Mouse (Mus musculus) induced T-regulatory cell, adult 2 months (primary cell): ENCODE measurements around the gene Gm20489.
A peak's percentile ranks its signal among the peaks of the same experiment; 100 is the strongest.

Experiments
- DNase-seq: peaks from one replicate; pipeline ENCODE4 v3.0.0-alpha.2; 2012; ENCODE audit warnings: low read depth

The Gm20489 gene

DNA sequence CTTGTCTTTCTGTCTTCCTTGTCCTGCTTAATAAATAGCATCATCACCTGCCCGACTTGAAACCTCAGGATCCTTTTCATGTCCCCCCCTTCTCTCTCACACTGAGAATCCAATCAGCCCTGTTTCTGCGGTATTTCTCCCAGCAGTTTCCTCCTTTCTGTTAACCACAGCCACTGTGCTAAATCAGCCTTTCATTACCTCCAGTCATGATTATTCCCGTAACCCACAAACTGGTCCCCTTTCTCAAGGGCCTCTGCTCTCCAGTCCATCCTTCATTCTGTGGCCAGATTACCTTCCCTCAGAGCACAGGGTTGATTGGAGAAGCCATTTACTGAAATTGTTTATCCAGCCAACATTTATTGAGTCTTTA is at the start of gene Gm20489:
Gene Gm20489 (minus strand): TSS at position 269 of the 370 bp plus-strand sequence.
- no peak for DNase-seq

DNA sequence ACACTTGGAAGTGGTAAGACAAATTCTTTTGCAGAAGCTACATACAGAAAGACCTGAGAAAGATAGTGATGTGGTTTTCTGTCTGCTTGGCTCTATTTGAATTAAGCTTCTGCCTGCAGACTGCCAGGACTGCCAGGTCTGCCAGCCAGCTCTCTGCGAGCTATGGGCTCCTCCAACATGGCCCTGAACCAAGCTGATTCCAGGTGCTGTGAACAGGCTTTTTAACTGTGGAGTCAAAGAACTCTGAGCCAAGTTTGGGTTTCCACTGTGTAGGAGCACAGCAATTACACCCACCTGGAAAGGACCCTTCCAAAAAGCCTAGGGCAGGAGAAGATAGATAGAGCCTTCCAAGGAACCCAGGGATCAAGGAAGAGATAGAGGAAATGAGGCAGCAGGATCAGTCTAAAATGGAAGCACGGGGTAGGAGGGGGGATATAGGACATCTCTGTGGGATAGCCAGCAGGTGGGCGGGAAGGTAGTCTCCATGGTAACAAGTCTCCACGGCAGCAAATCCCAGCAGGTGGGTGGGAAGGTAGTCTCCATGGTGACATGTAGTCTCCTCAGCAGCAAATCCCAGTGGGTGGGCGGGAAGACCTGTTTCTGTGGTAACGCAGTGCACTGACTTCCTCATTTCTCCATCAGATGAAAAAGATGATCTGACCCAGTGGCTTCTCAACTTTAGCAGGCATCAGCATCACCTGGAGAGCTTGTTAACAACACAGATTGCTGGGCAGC is 45.0 kb upstream of the Gm20489 start:
- DNase-seq, result no peak

DNA sequence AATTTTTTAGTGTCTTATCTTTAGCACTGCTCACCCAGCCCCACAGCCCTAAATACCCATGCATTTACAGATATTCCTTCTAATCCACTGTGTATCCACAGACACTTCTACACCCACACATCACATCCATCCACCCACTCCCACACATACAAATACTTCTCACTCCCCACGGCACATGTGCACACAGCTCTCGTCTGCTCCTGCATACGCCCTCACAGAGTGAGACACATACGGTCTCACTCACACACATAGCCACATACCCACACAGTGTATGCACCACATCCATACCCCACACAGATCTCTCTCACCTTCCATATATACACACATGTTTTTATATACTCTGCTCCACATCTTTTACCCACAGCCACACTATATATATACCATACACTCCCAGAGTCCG is 40.5 kb upstream of the Gm20489 start:
- no peak for DNase-seq

DNA sequence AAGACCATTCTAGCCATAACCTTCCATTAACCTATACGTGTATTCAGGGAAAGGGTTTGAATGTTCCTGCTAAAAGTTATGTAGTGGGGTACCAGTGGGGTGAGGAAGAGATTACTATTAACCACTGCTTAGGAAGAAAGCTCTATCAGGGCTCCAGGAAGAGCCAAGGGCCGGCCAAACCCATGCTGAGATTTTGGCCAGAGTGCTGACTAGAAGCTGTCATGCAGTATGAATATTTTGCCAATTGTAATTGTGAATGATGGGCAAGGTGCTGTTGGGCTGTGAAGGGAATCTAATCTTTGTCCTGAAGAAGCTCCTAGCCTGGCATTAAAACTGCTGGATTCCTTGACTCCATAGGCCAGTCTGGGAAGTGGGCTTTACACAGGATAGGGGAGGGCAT is 35.8 kb upstream of the Gm20489 start:
- DNase-seq, result no peak

DNA sequence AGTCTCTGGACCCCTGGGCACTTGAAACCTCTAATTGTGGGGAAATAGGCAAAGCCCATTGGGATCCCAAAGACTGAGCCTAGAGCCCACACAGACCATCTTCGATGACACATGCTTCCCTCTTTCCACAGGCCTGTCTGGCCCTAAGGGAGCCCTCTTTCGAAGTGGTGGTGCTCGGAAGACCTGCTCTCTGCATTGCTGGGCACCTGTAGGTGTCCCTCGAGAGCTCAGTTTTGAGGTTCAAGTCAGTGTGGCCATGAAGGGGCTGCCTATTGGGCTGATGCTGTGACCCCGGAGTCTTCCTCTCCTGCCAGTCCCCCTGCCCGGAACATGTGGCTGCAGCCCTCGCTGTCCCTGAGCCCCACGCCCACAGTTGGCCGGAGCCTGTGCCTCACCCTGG is 32.8 kb upstream of the Gm20489 start:
- no peak for DNase-seq

DNA sequence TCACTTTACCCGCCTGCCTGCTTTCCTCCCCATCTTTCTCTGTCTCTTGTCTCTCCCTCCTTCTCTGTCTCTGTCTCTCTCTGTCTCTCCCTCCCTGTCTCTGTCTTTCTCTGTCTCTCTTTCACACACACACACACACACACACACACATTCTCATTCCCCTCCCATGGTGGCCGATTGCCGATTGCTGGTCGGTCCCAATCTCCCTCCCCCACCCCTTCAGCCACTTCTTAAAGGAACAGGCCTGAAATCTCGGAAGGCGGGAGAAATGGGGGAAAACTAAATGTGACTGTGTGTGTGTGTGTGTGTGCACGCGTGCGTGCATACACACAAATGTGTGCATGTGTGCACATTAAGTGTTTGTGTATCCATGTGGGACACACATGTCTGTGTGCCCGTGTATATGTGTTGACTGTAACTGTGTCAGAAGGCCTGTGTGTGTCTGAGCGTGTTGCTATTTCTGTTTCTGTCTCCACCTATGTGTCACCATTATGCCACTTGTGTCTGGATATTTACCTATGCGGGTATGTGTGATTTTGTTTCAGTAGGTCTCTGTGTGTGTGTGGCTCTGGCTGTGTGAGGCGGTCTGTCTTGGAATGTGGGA is 31.7 kb upstream of the Gm20489 start:
- DNase-seq, result no peak

DNA sequence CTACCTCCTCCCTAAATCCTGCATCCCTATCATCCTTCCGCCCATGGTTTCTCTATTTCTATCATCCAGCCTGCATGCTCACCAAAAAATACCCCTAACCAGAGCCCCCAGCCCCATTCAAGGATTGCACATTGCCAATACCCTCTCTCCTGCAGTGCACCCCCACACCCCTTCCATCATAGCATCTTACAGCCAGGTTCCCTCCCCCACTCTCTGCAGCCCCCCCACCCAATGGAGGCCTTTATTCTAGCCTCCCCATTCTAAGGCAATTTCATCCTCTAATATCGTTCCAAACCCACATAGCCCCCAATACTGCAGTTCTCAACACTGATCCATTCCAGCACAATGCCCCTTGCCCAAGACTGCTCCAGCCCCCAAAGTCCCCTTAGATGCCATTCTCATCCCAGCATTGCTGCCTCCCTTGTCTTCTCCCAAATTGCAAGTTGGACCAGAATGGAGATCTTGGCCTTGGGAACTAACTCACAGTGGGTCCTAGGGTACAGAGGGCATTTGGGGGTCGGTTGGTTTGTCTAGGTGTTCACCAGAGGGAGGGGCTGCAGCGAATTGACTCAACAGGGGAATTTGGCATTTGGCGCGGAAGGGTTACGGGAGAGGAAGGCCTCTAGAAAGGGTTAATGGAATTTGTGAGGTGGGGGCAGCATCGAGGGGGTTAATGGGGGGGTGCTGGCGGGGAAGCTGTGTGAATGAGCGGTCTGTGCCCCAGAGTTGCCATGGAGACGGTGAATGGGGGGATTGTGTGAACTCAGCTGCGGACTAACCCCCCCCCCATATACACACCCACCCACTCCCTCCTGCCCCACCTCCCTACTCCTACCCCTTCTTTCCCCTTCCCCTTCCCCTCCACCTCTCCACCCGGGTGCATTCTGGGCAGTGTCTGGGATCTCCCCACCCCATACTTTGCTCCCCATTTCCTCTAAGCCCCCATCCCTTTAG is 30.9 kb upstream of the Gm20489 start:
- DNase-seq, result no peak

DNA sequence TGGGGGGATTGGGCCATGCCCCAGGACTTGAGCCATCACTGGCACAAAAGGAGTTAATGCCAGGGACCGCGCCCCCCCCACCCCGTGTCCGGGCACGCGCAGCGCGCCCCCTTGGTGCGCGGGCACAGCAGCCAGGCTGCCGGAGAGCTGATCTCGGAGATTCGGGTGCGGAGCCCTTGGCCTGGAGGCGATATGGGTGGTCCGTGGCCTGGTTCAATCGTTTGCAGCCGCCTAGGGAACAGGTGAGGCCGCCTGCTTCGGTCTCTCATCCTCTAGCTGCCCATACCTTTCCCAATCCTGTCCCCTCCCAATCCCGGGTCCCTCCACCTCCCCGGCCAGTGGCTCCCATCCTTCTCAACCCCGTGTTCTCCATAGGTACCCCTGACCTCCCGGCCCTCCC is 30.2 kb upstream of the Gm20489 start, which contains the start of gene Nlgn3:
Gene Nlgn3 (plus strand): TSS at position 114 of the 400 bp plus-strand sequence.
- no peak for DNase-seq

DNA sequence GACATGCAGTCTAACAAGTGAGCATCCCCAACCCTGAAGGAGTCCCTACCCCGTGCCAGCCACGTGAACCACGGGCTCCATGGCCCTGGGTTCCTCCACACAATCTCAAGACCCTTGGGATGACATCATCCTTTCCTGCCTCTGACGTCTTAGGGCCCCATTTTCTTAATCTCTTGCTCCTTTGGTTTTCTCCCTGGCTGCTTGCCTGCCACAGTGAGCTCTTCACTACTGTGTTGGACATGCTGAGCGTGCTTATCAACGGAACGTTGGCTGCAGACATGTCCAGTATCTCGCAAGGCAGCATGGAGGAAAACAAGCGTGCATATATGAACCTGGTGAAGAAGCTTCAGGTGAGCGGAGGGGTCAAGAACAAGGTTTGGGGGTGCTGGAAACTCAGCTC is 21.3 kb upstream of the Gm20489 start:
- DNase-seq, result no peak

DNA sequence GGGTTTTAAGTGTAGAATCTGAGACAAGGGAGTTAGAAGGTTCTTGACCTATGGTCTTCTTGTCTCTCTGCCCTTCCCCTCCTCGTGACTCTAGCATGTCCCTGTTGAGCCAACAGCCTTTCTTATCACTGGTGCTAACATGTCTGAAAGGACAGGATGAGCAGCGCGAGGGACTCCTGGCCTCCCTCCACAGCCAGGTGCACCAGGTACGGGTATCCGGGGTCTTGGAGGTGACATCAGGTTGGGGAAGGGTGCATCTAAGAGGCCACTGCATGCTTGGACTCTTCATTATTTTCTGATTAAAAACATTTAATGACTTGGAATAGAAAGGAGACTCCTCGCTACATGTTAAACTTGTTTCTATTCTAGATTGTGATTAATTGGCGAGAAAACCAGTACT is 20.2 kb upstream of the Gm20489 start:
- DNase-seq, result no peak

DNA sequence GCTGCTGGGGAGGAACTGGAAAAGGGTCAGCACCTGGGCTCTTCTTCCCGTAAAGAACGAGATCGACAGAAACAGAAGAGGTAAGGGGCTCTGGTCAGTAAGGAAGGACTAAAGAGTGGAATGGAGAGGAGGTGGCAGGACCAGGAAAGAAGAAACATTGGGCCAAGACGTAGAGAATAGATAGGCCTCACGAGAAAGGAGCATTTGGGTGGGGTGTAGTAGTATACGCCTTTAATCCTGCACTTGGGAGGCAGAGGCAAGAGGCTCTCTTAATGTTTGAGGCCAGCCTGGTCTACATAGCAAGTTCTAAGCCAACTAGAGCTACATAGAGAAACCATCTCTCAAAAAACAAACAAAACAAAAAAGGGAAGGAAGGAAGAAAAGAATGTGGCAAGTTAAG is 19.6 kb upstream of the Gm20489 start:
- no peak for DNase-seq

DNA sequence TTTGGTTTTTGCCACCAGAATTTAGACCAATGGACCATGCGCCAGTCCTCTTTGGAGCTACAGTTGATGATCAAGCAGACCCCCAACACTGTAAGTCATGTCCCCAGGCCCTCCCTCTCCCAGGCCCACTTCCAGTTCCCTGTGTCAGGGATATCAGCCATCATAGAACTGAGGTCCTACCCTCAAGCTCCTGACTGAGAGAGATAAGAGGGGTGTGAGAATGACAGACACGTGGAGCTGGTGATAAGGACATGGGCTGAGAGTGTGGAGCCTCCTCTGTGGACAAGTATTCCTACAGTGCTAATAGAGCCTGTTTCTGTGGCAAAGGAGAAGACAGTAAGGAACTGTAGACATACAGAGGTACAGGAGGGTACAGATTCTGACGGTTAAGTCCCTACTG is 18.7 kb upstream of the Gm20489 start:
- DNase-seq, result no peak

DNA sequence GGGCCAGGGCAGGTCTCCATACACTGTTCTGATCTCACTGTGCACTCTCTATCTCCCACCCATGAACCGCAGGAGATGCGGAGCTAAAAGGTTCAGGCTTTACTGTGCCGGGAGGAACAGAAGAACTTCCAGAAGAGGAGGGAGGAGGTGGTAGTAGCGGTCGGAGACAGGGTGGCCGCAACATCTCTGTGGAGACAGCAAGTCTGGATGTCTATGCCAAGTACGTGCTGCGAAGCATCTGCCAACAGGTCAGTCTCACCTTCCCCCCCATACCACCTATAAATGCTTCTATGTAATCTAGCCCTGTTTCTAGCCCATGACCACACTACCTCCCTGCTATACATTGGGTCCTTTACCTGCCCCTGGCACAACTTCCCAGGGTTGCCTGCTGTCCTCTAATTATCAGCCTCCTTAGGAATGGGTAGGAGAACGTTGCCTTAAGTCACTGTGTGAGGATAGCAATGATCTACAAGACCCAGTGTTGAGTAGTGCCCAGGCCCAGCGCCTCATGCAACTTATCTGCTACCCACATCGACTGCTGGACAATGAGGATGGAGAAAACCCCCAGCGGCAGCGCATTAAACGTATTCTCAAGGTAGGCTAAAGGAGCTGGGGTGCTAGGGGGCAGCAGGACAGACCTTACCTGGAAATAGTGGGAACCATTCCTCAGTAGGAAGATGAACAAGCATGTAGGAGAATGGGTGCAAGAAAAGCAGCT is 17.3 kb upstream of the Gm20489 start:
- DNase-seq, result no peak

DNA sequence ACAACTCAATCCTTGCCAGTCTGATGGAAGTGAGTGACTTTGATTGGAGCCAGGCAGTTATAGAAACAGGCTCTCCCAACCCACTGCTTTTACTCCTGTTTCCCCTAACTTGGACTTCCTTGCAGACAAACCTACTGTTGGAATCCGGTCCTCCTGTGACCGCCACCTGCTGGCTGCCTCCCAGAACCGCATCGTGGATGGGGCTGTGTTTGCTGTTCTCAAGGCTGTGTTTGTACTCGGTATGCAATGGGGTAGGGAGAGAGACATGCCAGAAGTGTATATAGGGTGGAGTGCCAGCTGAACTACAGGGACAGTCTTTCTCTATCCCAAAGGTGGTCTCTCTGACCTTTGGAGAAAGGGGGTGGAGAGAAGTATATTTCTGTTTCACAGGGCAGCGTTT is 16.7 kb upstream of the Gm20489 start:
- peak; percentile 76 for DNase-seq

DNA sequence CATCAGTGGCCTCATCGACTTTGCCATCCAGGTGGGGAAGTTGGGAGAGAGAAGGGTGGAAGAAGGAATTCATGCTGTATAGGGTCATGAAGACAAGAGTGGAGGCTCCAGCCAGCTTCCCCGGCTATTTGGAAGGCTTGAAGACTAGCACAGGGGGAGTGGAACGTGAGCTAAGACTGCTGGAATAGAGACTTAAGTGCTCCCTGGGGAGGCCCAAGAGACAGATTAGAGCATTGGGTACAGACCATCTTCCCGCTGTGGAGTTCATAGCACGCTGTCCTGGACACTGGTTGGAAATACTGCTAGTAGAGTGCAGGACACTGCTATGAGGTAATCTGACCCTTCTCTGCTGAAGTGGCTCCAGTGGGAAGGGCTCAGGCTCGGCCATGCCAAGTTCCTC is 14.0 kb upstream of the Gm20489 start:
- DNase-seq, result no peak

DNA sequence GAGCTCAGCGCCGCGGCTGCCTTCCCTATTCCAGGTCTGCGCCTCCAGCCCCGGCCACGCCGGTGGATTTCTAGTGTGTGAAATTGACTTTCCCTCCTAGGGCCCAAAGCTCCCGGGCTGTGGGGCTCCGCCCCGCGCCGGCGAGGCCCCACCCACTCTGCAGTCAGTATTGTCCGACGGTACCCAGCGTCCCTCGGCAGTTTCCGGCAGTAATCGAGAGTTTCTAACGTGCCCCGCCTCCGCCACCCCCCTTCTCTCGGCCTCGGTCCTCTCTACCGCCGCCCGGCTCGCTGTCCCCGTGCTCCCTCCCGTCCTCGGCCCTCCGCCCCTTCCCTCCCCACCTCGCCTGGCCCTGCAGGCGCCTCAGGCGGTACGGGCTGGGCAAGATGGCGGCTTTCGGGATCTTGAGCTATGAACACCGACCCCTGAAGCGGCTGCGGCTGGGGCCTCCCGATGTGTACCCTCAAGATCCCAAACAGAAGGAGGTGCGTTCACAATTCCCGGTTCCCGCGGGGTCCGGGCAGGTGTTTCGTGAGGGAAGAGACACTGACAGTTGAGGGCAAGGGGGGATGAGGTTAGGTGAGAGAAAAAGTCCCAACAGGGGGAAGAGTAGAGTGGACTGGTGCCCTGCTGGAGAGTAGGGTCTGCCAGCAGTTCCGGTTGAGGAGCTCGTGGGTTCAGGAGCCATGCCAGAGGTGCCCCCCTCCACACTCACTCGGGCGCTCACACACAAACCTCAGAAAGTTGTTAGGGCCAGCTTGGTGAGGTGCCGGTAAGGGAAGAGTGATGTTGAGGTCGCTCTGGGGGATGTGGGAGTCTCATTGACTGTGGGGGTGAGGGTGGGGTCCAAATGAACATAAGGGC is 5.3 kb upstream of the Gm20489 start, which contains the start of gene Med12:
Gene Med12 (plus strand): TSS at position 156 of the 864 bp plus-strand sequence.
- DNase-seq, result peak; percentile 90

DNA sequence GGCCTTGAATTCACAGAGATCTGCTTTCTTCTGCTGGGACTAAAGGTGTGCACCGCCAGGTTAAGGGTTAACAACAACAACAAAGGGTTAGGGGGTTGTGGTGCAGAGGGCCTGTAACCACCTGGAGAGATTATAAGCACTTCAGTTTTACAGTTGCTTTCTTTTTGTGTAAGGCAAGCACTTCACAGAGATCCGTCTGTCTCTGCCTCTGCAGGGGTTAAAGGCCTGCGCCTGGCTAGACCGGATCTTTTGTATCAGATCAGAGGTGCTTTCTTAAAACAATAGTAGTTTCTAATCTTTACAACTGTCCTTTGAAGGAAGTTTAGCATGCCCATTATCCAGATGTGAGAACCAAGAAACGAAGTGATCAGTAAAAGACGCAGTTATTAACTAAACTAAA is 4.6 kb upstream of the Gm20489 start:
- peak; percentile 65 for DNase-seq

DNA sequence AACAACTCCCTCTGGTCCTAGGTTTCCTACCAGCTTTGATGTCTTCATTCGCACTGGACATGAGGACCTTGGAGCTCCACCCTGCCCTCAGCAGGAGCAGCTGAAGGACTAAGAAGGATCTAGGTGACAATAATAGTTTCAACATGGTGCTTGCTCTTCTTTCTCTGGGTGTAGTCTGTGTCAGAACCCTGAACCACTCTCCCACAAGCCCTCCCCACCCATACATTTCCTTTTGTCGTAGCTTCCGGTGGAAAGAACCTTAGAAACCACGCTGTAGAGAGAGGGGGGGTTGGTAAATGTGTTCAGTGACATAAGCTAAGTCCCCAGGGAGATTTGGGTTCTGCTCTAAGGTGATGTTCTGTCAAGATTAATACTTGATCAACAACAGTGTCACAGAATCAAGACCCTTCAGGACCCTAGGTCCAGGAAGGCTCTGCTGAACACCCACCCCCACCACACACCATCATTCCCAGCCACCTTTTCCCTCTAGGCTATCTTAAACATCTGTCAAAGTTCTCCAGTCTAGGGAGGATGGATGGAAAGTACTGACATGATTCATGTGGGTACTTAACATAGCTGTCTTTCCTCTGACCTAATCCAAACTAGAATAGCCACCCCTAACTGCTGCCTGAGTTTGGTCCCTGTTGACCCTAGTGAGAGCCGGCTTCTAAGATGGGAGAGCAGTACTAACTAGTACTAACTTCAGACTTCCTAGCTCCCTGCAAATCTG is 633 bp downstream of the Gm20489 start, which contains the start of gene Il2rg:
Gene Il2rg (minus strand): TSS at position 231 of the 730 bp plus-strand sequence.
- peak; percentile 93 for DNase-seq

DNA sequence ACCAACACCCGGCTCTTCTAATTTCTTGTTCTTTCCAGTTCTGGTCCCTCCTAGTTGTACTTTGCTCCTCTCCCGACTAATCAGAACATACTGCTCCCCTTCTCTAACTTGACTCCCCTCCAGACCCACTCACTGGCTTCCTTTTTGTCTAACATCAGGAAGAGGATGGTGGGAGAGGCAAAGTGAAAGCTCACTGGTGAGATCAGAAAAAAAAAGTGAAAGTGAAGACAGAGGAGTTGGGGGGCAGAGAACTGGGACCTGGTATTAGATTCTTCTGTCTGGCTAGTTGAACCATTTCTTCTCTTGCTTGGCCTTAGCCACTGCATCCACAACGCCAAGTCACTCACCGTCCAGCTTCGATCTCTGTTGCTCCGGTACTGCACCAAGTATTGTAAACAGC is 2.2 kb downstream of the Gm20489 start:
- peak; percentile 63 for DNase-seq

DNA sequence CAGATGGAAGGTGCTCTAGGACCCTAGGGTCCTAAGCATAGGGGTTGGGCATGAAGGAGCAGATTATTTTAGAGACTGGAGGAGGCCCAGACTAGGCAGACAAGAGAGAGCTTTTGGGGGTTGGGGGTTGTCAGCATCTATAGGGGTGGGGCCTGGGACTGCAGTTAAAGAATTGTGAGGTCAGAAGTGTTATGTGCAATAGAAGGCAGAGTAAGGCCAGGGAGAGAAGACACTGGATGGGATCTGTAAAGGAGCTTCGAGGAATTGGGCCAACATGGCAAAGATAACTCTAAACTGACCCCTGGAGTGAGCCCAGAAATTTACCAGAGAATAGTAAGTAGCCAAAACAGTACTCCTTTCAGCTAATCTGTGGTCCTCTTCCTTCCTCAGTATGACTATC is 4.9 kb downstream of the Gm20489 start, which contains the start of gene Gm614:
Gene Gm614 (minus strand): TSS at position 101 of the 400 bp plus-strand sequence.
- DNase-seq, result peak; percentile 9
